Mouse (Mus musculus) E14TG2a.4 (cell line): ENCODE results near the gene Calcoco1.

ENCODE experiments used
- H3K27me3 ChIP-seq: 2 replicates; pipeline ENCODE4 v1.6.1; 2014; ENCODE audit warnings: low read length, control low read depth; ENCODE audit not compliant: insufficient read depth
- H3K36me3 ChIP-seq: 2 replicates; pipeline ENCODE4 v1.6.1; 2014; ENCODE audit warnings: low read length, control low read depth; ENCODE audit not compliant: insufficient read depth
- H3K4me1 ChIP-seq: replicated peaks from 2 replicates; pipeline ENCODE4 v1.6.1; 2014; ENCODE audit warnings: low read depth, low read length, control low read depth
- H3K4me3 ChIP-seq: replicated peaks from 2 replicates; pipeline ENCODE4 v1.5.1; 2014; ENCODE audit warnings: mild to moderate bottlenecking, low read length
- H3K9me3 ChIP-seq: 2 replicates; pipeline ENCODE4 v1.6.1; 2014; ENCODE audit warnings: low read length, control low read depth
- CTCF ChIP-seq: conservative IDR thresholded peaks from 2 replicates; pipeline ENCODE4 v1.5.1; 2014; ENCODE audit warnings: low read length
- NANOG ChIP-seq: IDR thresholded peaks from 2 replicates; pipeline ENCODE4 v1.6.1; 2014; ENCODE audit warnings: borderline replicate concordance, low read length, mixed read lengths
- POU5F1 ChIP-seq: IDR thresholded peaks from 2 replicates; pipeline ENCODE4 v1.6.1; 2014; ENCODE audit warnings: low read length, borderline replicate concordance

Gene Calcoco1

GRCm38 (mm10) chr15:102733233-102733632 is 11.3 kb upstream of the Calcoco1 start:
- H3K4me3 ChIP-seq, result no peak overlapping the region
- no peak for TF ChIP-seq NANOG
- no peak for TF ChIP-seq POU5F1
- TF ChIP-seq CTCF, result no peak
- peaks cover 4% of the 10 kb centered on the region; the same call in 1 of the 2 replicates for H3K9me3 ChIP-seq
- H3K27me3 ChIP-seq, result peaks cover 54% of the 10 kb centered on the region
- H3K4me1 ChIP-seq, result peaks cover 39% of the 10 kb centered on the region
- no peaks in the 10 kb centered on the region for H3K36me3 ChIP-seq

GRCm38 (mm10) chr15:102732406-102732805 is 10.4 kb upstream of the Calcoco1 start:
- Histone ChIP-seq H3K4me1 (peaks cover 31% of the 10 kb centered on the region), H3K4me3 (no peak overlapping the region), H3K27me3 (peaks cover 53% of the 10 kb centered on the region), H3K36me3 (no peaks in the 10 kb centered on the region), H3K9me3 (peaks cover 4% of the 10 kb centered on the region; the same call in 1 of the 2 replicates)
- no peak for TF ChIP-seq POU5F1
- no peak for TF ChIP-seq CTCF
- no peak for TF ChIP-seq NANOG

DNA sequence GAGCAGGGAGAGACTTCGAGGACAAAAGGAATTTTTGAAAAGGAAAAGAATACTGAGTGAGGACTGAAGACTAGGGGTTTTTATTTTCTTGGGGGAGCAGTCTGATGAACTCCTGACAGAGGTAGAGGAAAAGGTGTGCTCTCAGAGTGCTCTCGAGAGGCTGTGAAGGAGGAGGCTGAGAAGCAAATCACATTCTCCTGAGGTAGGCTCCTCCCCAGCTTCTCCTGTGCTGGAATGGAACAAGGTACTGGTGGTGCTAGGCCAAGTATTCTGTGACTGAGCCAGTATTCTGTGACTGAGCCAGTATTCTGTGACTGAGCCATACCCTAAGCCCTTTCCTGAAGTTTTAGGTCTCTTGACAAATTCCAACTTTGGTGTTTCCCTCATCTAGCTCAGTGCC is 6.0 kb upstream of the Calcoco1 start:
- no peaks in the 10 kb centered on the region for H3K36me3 ChIP-seq
- H3K4me3 ChIP-seq, result no peak overlapping the region
- H3K4me1 ChIP-seq, result peaks cover 2% of the 10 kb centered on the region
- no peak for TF ChIP-seq POU5F1
- no peak for TF ChIP-seq CTCF
- TF ChIP-seq NANOG, result no peak
- no peaks in the 10 kb centered on the region for H3K9me3 ChIP-seq
- peaks cover 21% of the 10 kb centered on the region for H3K27me3 ChIP-seq

DNA sequence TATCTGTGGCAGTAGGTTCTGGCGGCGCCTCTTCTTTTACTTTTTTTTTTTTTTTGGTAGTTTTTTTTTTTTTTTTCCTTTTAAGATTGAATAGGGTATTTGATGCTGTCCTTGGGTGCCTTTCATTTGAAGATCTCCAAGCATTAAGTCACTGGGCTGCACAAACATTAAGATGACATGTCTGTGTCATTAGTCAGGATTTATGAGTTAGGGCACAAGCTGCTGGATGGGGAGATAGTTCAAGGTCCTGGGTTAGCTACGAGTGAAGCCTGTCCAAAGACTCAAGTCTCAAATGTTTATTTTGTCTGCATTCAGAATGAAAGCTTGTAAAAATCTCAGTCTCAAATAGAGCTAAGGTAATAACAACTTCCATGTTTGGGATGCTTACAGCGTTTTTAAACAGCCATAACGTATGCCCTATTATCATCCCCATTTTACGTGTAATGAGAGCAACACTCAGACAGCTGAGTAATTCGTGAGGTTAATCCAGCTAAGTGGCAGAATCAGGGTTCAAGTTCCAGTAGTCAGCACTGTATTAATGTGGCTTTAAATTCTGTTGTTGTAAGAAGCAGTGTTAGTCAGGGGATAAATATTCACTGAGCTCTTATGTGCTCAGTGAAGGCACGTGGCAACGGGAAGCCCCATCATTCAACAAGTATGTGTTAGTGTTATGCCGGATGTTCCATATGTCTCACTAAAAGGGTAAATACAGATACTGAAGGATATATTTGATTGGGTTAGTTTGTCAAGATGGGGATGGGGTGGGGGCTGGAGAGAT is 1.6 kb upstream of the Calcoco1 start:
- Histone ChIP-seq H3K27me3 (peaks cover 5% of the 10 kb centered on the region; the same call in 1 of the 2 replicates), H3K36me3 (peaks cover 14% of the 10 kb centered on the region), H3K4me1 (peaks cover 26% of the 10 kb centered on the region), H3K4me3 (no peak overlapping the region), H3K9me3 (no peaks in the 10 kb centered on the region)
- TF ChIP-seq CTCF (no peak), NANOG (no peak), POU5F1 (no peak)

- Histone ChIP-seq H3K36me3 (peaks cover 25% of the 10 kb centered on the region), H3K4me3 (peak overlapping the region; percentile 62), H3K27me3 (no peaks in the 10 kb centered on the region), H3K4me1 (peaks cover 26% of the 10 kb centered on the region), H3K9me3 (no peaks in the 10 kb centered on the region)
- TF ChIP-seq NANOG, result no peak
- TF ChIP-seq CTCF, result no peak
- no peak for TF ChIP-seq POU5F1
Observed at GRCm38 (mm10) chr15:102722500-102722931, 538 bp upstream of the Calcoco1 start.

- Histone ChIP-seq H3K4me1 (peaks cover 32% of the 10 kb centered on the region), H3K36me3 (peaks cover 35% of the 10 kb centered on the region), H3K9me3 (no peaks in the 10 kb centered on the region), H3K4me3 (peak overlapping the region; percentile 86), H3K27me3 (no peaks in the 10 kb centered on the region)
- TF ChIP-seq CTCF, result no peak
- TF ChIP-seq NANOG, result no peak
- no peak for TF ChIP-seq POU5F1
Observed at GRCm38 (mm10) chr15:102721016-102721898, 721 bp downstream of the Calcoco1 start.

- H3K4me1 ChIP-seq, result peaks cover 26% of the 10 kb centered on the region
- H3K27me3 ChIP-seq, result no peaks in the 10 kb centered on the region
- peak overlapping the region; percentile 46 for H3K4me3 ChIP-seq
- peaks cover 85% of the 10 kb centered on the region for H3K36me3 ChIP-seq
- H3K9me3 ChIP-seq, result no peaks in the 10 kb centered on the region
- TF ChIP-seq CTCF (0 out of 2 replicates have a peak, but pooled peaks have one; percentile 1), NANOG (no peak), POU5F1 (no peak)
Observed at GRCm38 (mm10) chr15:102716132-102716531, 5.8 kb downstream of the Calcoco1 start.

- no peak overlapping the region for H3K4me3 ChIP-seq
- no peak for TF ChIP-seq POU5F1
- no peak for TF ChIP-seq NANOG
- TF ChIP-seq CTCF, result no peak
- peaks cover 33% of the 10 kb centered on the region for H3K4me1 ChIP-seq
- H3K36me3 ChIP-seq, result peaks cover 61% of the 10 kb centered on the region
- H3K9me3 ChIP-seq, result no peaks in the 10 kb centered on the region
- H3K27me3 ChIP-seq, result no peaks in the 10 kb centered on the region
Observed at GRCm38 (mm10) chr15:102707736-102708269, 14.2 kb downstream of the Calcoco1 start.
